ENCODE assay signal across 11 mouse cellular contexts in genomic region chr7:142081736-142082135, GRCm38 (mm10). TPM values are rescaled to one million over a fixed set of nuclear protein-coding genes. Genes with fewer than 3 reads are reported as not detected.
A peak's percentile ranks its signal among the peaks of the same experiment; 100 is the strongest.
DNase-seq lines count a peak whose midpoint lies in the region; ATAC-seq and TF ChIP-seq lines count a peak whose summit lies in the region.
"Had no signal": no experiment of that assay in that cellular context is flagged by ENCODE, and none has a peak within 500 bp of the region (broad histone marks: within the 10 kb centered on the region; RNA-seq: fewer than 3 reads in every experiment).

No protein-coding gene starts in this region.

- TF ChIP-seq CTCF in E14TG2a.4 (conservative IDR thresholded peaks at IDR 0.05; ENCODE audit: low read length) = no peak
- TF ChIP-seq CTCF in hindbrain, postnatal 0 days (IDR thresholded peaks at IDR 0.05; ENCODE audit: low read depth) = no peak

- WGBS in forebrain, embryonic 10.5 days = 28% methylated on average over 17 of the region's 17 CpGs
- 46% methylated on average over 14 of the region's 17 CpGs for WGBS in forebrain, embryonic 13.5 days
- 31% methylated on average over 15 of the region's 17 CpGs for WGBS in kidney, embryonic 16.5 days
- 32% methylated on average over 17 of the region's 17 CpGs for WGBS in hindbrain, postnatal 0 days

- peaks cover 23% of the 10 kb centered on the region for H3K4me1 ChIP-seq in forebrain, embryonic 10.5 days
- peaks cover 32% of the 10 kb centered on the region for H3K4me1 ChIP-seq in forebrain, embryonic 13.5 days
- peaks cover 13% of the 10 kb centered on the region; the same call in 1 of the 2 replicates for H3K4me1 ChIP-seq in kidney, embryonic 16.5 days (ENCODE audit: insufficient read depth, low read length)
- peaks cover 26% of the 10 kb centered on the region for H3K4me1 ChIP-seq in E14TG2a.4 (replicated peaks; ENCODE audit: low read depth, low read length)
- H3K4me1 ChIP-seq in hindbrain, postnatal 0 days (ENCODE audit: insufficient read depth, low read length) = peaks cover 3% of the 10 kb centered on the region; the same call in 1 of the 2 replicates

- no peak for ATAC-seq in forebrain, embryonic 13.5 days
- ATAC-seq in kidney, embryonic 16.5 days (ENCODE audit: low FRiP score, low TSS enrichment) = no peak
- no peak for ATAC-seq in hindbrain, postnatal 0 days
- no peak for ATAC-seq in activated CD4-positive, CD25-positive, alpha-beta regulatory T cell, adult 4 months

- peaks cover 41% of the 10 kb centered on the region for H3K36me3 ChIP-seq in forebrain, embryonic 10.5 days (replicated peaks)
- peaks cover 76% of the 10 kb centered on the region for H3K36me3 ChIP-seq in forebrain, embryonic 13.5 days (ENCODE audit: poor library complexity, severe bottlenecking)
- H3K36me3 ChIP-seq in kidney, embryonic 16.5 days (ENCODE audit: insufficient read depth, low read length) = no peaks in the 10 kb centered on the region
- H3K36me3 ChIP-seq in E14TG2a.4 (ENCODE audit: insufficient read depth, low read length) = no peaks in the 10 kb centered on the region
- H3K36me3 ChIP-seq in hindbrain, postnatal 0 days (ENCODE audit: insufficient read depth, low read length) = peaks cover 27% of the 10 kb centered on the region

- DNase-seq in forebrain, embryonic 10.5 days (ENCODE audit: extremely low spot score, low spot score) = no peak
- no peak for DNase-seq in kidney, postnatal 10 days
- DNase-seq in hindbrain, postnatal 0 days (ENCODE audit: low spot score) = no peak
- no peak for DNase-seq in layer of hippocampus, adult 18-20 months (ENCODE audit: low spot score in 2 of 2)
- DNase-seq: layer of hippocampus, adult 9-11 months had no signal

- H3K9ac ChIP-seq in forebrain, embryonic 13.5 days = no peak overlapping the region
- no peak overlapping the region for H3K9ac ChIP-seq in kidney, embryonic 16.5 days (replicated peaks; ENCODE audit: low read length)
- H3K9ac ChIP-seq in hindbrain, postnatal 0 days (replicated peaks; ENCODE audit: low read length) = no peak overlapping the region

- no peak overlapping the region for H3K4me2 ChIP-seq in forebrain, embryonic 13.5 days
- peak overlapping the region; percentile 61 for H3K4me2 ChIP-seq in kidney, embryonic 16.5 days (replicated peaks; ENCODE audit: low read depth, low read length)
- H3K4me2 ChIP-seq in hindbrain, postnatal 0 days (ENCODE audit: low read depth, low read length) = no peak overlapping the region

- peak overlapping the region; percentile 51 for H3K4me3 ChIP-seq in forebrain, embryonic 10.5 days
- no peak overlapping the region for H3K4me3 ChIP-seq in forebrain, embryonic 13.5 days
- H3K4me3 ChIP-seq in kidney, embryonic 16.5 days (ENCODE audit: low read length) = peak overlapping the region; percentile 44
- peak overlapping the region; percentile 75 for H3K4me3 ChIP-seq in E14TG2a.4 (replicated peaks; ENCODE audit: low read length)
- H3K4me3 ChIP-seq in hindbrain, postnatal 0 days (ENCODE audit: low read length) = no peak overlapping the region

- peaks cover 91% of the 10 kb centered on the region for H3K27me3 ChIP-seq in forebrain, embryonic 10.5 days (ENCODE audit: poor library complexity, severe bottlenecking)
- H3K27me3 ChIP-seq in forebrain, embryonic 13.5 days = peaks cover 34% of the 10 kb centered on the region
- H3K27me3 ChIP-seq in kidney, embryonic 16.5 days (ENCODE audit: insufficient read depth, low read length) = peaks cover 39% of the 10 kb centered on the region
- peaks cover 96% of the 10 kb centered on the region for H3K27me3 ChIP-seq in E14TG2a.4 (ENCODE audit: insufficient read depth, low read length)
- H3K27me3 ChIP-seq in hindbrain, postnatal 0 days (ENCODE audit: insufficient read depth, low read length) = no peaks in the 10 kb centered on the region

- H3K27ac ChIP-seq in forebrain, embryonic 10.5 days = 0 out of 2 replicates have a peak overlapping the region, but pooled peaks have one; percentile 58
- no peak overlapping the region for H3K27ac ChIP-seq in forebrain, embryonic 13.5 days
- no peak overlapping the region for H3K27ac ChIP-seq in kidney, embryonic 16.5 days (ENCODE audit: low read length)
- H3K27ac ChIP-seq in hindbrain, postnatal 0 days = peak overlapping the region; percentile 7; the same call in 1 of the 2 replicates

- H3K9me3 ChIP-seq in forebrain, embryonic 10.5 days = no peaks in the 10 kb centered on the region
- no peaks in the 10 kb centered on the region for H3K9me3 ChIP-seq in forebrain, embryonic 13.5 days (replicated peaks)
- H3K9me3 ChIP-seq in kidney, embryonic 16.5 days (ENCODE audit: low read length) = no peaks in the 10 kb centered on the region
- 0 out of 2 replicates have a peak, but pooled peaks cover 7% of the 10 kb centered on the region for H3K9me3 ChIP-seq in E14TG2a.4 (ENCODE audit: low read length)
- no peaks in the 10 kb centered on the region for H3K9me3 ChIP-seq in hindbrain, postnatal 0 days (ENCODE audit: low read length)

RNA-seq across cellular contexts. Expression of gene Dusp8, which starts 13.9 kb away (rescaled TPM):
- polyA plus RNA-seq in forebrain, embryonic 10.5 days (2016; fragmentation: Nextera tagmentation; extraction: Ambion mirVana) = 3.6 and 7.3 TPM in 2 replicates
- 44.1 and 55.6 TPM in 2 replicates for polyA plus RNA-seq in forebrain, embryonic 13.5 days (2015; fragmentation: Nextera tagmentation; extraction: Ambion mirVana)
- 2.4 and 2.5 TPM in 2 replicates for polyA plus RNA-seq in kidney, embryonic 16.5 days (2015; fragmentation: Nextera tagmentation; extraction: Ambion mirVana)
- 129 and 133 TPM in 2 replicates for total RNA-seq in hindbrain, postnatal 0 days (2014; rRNA removed)
- 86.2 and 94.6 TPM in 2 replicates for polyA plus RNA-seq in hindbrain, postnatal 0 days (2015; fragmentation: Nextera tagmentation; extraction: Ambion mirVana)
- under 1 TPM; 0.09 to 0.16 TPM for polyA plus RNA-seq in activated CD4-positive, CD25-positive, alpha-beta regulatory T cell, adult 4 months (2017; shearing (Covaris generic))
- 100 to 1,000 TPM; 130 to 133 TPM for total RNA-seq in layer of hippocampus, adult 18-20 months (2021)

RNA-seq across cellular contexts. Expression of gene Mob2, which starts 20.9 kb away (rescaled TPM):
- 60.9 and 65.7 TPM in 2 replicates for polyA plus RNA-seq in forebrain, embryonic 10.5 days (2016; fragmentation: Nextera tagmentation; extraction: Ambion mirVana)
- 51.0 and 58.1 TPM in 2 replicates for polyA plus RNA-seq in forebrain, embryonic 13.5 days (2015; fragmentation: Nextera tagmentation; extraction: Ambion mirVana)
- polyA plus RNA-seq in kidney, embryonic 16.5 days (2015; fragmentation: Nextera tagmentation; extraction: Ambion mirVana) = 69.1 and 77.2 TPM in 2 replicates
- 41.1 and 45.5 TPM in 2 replicates for total RNA-seq in hindbrain, postnatal 0 days (2014; rRNA removed)
- polyA plus RNA-seq in hindbrain, postnatal 0 days (2015; fragmentation: Nextera tagmentation; extraction: Ambion mirVana) = 43.4 and 44.1 TPM in 2 replicates
- polyA plus RNA-seq in activated CD4-positive, CD25-positive, alpha-beta regulatory T cell, adult 4 months (2017; shearing (Covaris generic)) = 10 to 100 TPM; 55.7 to 62.4 TPM
- total RNA-seq in layer of hippocampus, adult 18-20 months (2021) = 10 to 100 TPM; 29.0 to 32.0 TPM

RNA-seq across cellular contexts. Expression of gene Gm45618, which starts 38.8 kb away (rescaled TPM):
- polyA plus RNA-seq in forebrain, embryonic 10.5 days (2016; fragmentation: Nextera tagmentation; extraction: Ambion mirVana) = 0.38 TPM in 1 of 2 replicates, not detected in the other
- not detected in 2 replicates for polyA plus RNA-seq in forebrain, embryonic 13.5 days (2015; fragmentation: Nextera tagmentation; extraction: Ambion mirVana)
- polyA plus RNA-seq in kidney, embryonic 16.5 days (2015; fragmentation: Nextera tagmentation; extraction: Ambion mirVana) = not detected in 2 replicates
- not detected in 2 replicates for total RNA-seq in hindbrain, postnatal 0 days (2014; rRNA removed)
- not detected in 2 replicates for polyA plus RNA-seq in hindbrain, postnatal 0 days (2015; fragmentation: Nextera tagmentation; extraction: Ambion mirVana)
- not detected for polyA plus RNA-seq in activated CD4-positive, CD25-positive, alpha-beta regulatory T cell, adult 4 months (2017; shearing (Covaris generic))
- total RNA-seq in layer of hippocampus, adult 18-20 months (2021) = not detected
- total RNA-seq: megakaryocyte-erythroid progenitor cell, adult 5-6 weeks had no signal
- polyA plus RNA-seq: heart, embryonic 14.5 days had no signal

RNA-seq across cellular contexts. Expression of gene Gm39115, which starts 54.1 kb away (rescaled TPM):
- polyA plus RNA-seq in forebrain, embryonic 10.5 days (2016; fragmentation: Nextera tagmentation; extraction: Ambion mirVana) = not detected in 2 replicates
- polyA plus RNA-seq in forebrain, embryonic 13.5 days (2015; fragmentation: Nextera tagmentation; extraction: Ambion mirVana) = not detected in 2 replicates
- not detected in 2 replicates for polyA plus RNA-seq in kidney, embryonic 16.5 days (2015; fragmentation: Nextera tagmentation; extraction: Ambion mirVana)
- total RNA-seq in hindbrain, postnatal 0 days (2014; rRNA removed) = not detected in 2 replicates
- not detected in 2 replicates for polyA plus RNA-seq in hindbrain, postnatal 0 days (2015; fragmentation: Nextera tagmentation; extraction: Ambion mirVana)
- not detected for polyA plus RNA-seq in activated CD4-positive, CD25-positive, alpha-beta regulatory T cell, adult 4 months (2017; shearing (Covaris generic))
- not detected for total RNA-seq in layer of hippocampus, adult 18-20 months (2021)
- total RNA-seq: megakaryocyte-erythroid progenitor cell, adult 5-6 weeks had no signal
- polyA plus RNA-seq: heart, embryonic 14.5 days had no signal

Comparison
In these comparisons a context has a peak if more than half of its experiments do, and no peak if none do; other contexts are left out.
1. H3K27ac ChIP-seq: peak in forebrain, embryonic 10.5 days (single experiment) and hindbrain, postnatal 0 days (single experiment); none in forebrain, embryonic 13.5 days (single experiment) and kidney, embryonic 16.5 days (single experiment).
2. H3K4me3 ChIP-seq: peak in forebrain, embryonic 10.5 days (single experiment), kidney, embryonic 16.5 days (single experiment) and E14TG2a.4 (single experiment); none in forebrain, embryonic 13.5 days (single experiment) and hindbrain, postnatal 0 days (single experiment).